Mouse (Mus musculus): ENCODE measurements around the gene Lamb3. TPM values are rescaled to one million over a fixed set of nuclear protein-coding genes. Genes with fewer than 3 reads are reported as not detected.

Lamb3 gene
- 0.76 and 2.3 TPM in 2 replicates for total RNA-seq (2021)
- long read RNA-seq, partial matches to known transcripts: 0 of 2 reads
- long read RNA-seq, other reads (novel, unspliced or antisense): 2 of 2 reads

DNA sequence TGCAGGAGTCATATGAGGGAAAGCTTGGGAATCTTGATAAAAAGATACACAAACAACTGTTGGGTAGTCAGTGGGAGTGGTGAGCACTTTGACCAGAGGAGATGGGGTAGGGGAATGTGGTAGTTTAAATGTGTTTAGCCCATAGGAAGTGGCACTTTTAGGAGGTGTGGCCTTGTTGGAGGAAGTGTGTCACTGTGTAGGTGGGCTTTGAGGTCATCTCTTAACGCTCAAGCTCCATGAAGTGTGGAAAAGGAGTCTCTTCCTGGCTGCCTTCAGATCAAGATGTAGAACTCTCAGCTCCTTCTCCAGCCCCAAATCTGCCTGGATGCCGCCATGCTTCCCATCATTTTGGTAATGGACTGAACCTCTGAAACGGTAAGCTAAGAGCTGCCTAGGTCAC is at the start of gene Lamb3:
Gene Lamb3 (plus strand): TSS at position 197 of the 400 bp plus-strand sequence.
- DNase-seq: no peak

DNA sequence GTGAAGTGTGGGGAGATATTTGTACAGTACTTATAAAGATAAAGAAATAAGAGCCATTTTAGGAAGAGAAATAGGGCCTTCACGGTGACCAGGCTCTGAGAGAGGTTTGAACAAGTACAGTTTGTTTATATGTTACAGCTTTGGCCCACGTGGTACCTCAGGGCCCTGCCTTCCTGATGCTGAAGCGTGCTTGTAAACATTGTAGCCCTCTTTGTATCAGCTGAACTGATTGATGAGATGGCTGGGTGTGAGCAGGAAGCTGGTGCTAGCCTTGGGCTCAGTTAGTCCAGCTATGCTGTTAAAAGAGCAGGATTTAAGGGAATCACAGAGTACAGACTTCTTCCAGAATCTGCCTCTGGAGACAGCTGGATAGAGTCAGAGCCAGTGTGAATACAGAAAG is 48.3 kb upstream of the Lamb3 start:
- no peak for DNase-seq

DNA sequence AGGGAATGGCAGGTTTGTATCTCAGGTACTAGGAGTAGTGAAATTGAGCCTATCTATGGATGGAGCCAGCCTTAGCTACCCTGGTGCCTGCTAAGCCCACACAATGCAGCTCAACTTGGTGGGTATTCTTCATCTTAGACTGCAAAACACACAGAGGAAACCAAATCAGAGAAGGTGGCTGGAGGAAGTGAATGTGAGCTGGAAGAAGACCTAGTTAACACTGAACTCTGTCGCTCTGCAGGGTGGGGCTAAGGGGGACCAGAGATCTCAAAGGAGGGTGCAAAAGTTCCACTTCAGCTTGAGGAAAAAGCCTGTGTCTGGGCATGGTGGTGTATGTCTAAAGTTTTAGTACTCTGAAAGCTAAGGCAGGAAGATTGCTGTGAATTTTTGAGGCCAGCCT is 47.9 kb upstream of the Lamb3 start:
- DNase-seq: no peak

DNA sequence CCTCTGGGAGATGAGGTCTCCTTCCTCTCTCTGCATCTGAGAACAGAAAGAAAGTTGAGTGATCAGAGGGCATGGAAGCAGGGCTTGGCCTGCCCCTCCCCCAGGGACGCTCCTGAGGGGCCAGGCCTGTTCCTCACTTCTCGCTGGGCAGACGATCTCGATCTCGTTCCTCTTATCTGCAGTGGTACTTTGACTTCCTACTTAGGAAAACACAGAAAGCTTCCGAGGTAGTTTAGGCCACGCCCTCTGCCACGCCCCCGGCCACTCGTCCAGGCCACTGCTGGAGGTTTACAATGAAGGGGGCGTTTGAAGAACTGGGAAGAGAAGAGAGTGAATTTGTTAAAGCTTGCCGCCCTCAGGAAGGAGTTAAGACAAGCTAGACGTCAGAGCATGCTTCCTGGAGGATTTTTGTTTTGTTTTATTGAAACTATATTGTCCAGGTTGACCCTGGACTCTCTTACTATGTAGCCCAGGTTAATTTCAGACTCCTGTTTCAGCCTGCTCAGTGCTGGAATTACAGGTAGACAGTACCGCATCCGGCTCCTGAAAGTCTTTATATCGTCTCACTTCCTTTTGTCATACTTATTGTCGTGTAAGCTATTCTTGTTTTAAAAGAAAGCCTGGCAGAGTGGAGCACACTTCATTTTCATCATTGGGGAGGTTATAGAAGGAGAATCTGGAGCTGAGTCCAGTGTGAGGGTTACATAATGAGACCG is 47.0 kb upstream of the Lamb3 start:
- peak; percentile 46 for DNase-seq

DNA sequence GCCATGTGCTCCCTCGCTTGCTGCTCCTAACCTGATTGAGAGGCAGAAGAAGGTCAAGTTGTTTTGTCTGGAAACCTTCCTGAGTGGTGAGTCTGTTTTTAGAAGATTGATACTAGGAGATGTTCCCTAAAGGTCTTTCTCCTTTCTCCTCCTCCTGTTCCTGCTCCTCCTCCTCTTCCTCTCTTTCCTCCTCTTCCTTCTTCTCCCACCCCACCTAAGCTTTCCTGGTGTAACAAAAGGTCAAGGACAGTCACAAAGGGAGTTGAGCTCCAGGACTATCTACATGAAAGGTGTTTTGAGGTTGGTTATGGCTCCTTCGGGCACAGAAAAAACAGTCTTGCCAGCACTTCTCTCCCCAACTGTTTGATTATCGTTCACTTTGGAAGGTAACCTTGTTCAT is 39.8 kb upstream of the Lamb3 start, which contains the start of gene A130010J15Rik:
Gene A130010J15Rik (plus strand): TSS at position 301 of the 400 bp plus-strand sequence.
- DNase-seq: no peak

DNA sequence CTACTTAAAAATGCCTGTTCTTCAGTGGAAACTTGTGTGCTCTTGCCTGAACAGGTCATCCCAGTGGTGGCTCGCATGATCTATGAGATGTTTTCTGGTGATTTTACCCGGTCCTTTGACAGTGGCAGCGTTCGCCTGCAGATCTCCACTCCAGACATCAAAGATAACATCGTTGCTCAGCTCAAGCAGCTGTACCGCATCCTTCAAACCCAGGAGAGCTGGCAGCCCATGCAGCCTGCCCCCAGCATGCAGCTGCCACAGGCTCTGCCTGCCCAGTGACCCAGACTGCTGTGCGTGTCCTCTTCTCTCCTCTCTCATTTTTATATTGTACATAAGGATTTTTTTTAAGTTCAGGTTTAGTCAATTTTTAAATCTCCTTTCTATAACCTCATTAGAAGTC is 38.3 kb upstream of the Lamb3 start:
- DNase-seq: no peak

DNA sequence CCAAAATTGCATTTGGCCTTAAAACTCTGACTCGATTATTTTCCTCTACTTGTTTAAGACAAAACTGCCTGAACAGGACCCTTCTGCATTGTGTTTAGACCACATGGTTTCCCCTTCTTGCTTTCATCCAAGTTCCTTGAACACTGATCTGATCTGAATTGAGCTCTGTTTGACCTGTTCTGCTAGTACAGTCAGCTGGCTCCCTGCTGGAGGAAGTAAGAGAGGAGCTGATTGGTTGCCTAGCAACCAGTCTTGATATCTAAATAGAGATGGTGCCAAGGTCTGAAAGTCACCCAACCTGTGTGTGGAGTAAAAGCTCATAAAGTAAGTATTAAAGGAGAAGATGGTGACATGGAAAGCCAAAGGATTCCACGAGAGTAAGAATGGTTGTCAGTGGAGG is 37.6 kb upstream of the Lamb3 start:
- no peak for DNase-seq

DNA sequence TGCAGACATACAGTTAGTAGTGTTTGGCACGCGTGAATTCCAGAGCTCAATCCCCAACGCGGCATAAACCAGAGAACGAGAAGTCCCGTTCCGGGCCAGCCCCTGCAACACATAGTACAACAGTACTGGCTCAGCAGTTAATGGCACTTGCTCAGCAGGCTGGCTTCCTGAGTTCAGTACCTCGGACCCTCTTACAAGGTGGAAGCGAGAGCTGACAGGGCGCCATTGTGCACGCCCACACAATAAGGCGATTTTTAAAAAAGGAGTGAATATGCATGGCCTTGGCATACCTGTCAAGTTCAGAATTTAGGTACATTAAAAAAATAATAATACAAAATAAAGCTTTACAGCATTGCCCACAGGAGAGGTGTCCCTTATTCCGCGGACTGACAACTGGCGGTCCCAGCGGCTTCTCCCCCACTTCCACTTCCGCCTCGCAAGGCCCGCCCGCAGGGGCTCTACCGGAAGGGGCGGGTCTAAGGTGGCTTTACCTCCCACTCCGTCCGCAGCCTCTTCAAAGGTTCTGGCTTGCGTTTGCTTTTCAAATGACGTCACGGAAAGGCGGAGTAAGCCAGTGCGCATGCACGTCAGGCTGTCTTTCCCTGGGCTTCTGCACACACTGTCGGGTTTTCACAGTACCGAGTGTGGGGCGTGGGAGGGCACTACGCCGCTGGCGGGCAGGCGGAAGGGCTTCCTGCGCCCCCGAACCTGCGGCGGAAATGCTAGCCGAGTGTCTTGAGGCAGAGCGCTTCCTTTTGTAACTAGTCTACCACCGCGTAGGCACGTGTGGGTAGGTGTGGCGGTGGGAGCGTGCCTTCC is 34.3 kb upstream of the Lamb3 start:
- DNase-seq: peak; percentile 92

DNA sequence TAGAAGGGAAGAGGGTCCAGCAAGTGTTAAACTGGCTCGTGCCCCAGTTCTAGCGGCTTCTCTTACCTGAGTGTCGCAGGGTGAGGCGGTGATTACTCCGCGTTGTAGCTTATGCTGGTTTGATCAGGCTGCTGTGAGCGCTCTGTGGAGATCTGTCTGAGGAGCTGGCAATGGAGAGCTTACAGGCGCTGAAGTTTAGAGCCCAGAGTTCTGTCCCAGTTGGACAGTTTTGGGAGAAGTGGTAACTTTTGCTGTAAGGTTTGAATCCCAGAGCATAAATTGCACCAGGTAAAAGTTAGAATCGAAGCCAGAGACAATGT is 33.7 kb upstream of the Lamb3 start:
- no peak for DNase-seq

DNA sequence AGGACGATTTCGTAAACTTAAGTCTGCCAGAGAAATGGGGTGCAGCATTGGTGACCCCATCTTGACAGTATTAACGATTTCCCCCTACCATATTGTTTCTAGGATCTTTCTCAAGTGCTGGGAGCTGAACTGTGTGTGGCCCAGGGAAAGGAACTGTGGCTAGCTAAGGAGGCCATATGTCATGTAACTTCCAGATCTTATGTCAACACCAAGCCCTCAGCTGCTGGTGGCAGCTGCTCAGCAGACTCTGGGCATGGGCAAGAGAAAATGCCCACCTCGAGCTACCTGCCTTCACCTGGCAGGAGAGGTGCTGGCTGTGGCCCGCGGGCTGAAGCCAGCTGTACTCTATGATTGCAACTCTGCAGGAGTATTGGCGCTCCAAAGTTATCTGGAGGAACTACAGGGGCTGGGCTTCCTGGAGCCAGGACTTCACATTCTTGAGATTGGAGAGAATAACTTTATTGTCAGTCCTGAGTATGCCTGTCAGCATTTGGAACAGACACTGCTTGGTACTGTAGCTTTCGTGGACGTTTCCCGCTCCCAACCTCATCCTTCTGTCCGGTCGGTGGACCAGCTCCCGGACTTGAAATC is 33.3 kb upstream of the Lamb3 start:
- no peak for DNase-seq

DNA sequence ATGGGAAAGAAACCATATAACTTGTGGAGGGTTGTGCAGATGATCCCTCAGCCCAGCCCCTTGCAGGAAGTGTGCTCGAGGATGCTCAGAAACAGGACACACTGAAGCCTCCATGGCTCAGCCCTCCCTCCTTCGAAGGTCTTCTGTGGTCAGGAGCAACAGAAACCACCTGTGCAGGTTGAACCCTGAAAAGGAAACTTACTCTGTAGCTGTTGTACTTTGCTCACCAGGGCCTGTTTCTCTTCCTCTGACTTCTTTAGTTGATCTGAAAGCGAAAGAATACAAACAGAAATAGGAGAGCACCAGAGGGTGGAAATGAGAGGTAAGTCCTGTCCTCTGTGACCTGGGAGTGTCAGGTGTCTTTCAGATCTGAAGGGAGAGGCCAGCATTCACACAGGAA is 26.4 kb upstream of the Lamb3 start:
- DNase-seq: no peak

DNA sequence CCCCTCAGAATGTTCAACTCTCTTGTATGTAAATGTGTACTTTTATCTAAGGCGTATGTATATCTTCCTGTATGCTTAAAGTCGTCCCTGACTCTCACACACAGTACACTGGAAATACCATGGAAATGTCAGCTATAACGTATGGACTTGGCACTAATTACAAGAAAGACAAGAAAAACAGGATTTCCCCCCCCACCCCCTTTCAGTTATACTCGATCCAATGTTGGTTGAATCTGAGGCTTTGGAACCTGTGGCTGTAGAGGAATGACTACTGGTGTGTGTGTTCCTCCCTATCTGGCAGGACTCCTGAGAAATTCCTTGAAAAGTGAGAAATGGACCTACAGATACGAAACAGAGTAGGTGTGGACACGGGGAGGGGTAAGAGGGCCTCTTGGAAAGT is 19.2 kb upstream of the Lamb3 start:
- DNase-seq: no peak

DNA sequence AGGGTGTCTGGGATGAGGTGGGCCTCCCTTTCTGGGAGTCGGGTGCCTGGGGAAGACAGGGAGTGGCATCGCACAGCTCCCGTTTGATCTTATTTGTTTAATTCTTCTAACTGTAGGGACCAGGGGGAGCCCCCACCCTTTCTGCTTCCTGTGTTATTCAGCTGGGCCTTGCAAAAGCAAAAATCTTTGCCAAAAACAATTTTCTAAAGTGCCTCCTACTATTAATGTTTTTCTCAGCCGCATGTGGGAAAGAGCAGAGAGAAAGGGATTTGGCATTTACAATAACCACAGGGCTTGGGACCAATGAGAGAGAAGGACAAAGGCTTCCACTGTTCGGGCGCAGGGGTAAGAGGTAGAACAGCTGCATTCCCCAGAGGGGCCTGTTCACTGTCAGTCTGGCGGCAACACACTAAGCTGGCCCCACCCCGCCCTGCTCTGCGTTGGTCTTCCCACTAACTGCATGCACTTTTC is 18.3 kb upstream of the Lamb3 start:
- no peak for DNase-seq

DNA sequence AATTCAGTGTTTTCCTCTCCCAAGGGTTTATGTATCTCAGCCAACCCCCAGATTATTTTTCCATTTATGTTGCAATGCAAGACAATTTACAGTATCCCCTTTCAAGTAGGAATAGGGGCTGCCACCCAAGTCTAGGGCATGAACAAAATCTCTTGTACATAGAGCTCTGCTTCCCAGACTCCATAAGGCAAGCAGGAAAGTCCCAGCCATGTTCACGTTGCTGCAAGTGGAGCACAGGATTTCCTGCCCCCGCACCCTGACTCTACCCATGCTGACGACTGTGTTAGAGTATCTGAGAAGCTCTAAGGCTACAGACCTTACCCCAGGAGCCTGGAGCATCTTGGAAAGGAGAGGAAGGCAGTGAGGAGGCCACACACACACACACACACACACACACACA is 17.7 kb upstream of the Lamb3 start:
- no peak for DNase-seq

DNA sequence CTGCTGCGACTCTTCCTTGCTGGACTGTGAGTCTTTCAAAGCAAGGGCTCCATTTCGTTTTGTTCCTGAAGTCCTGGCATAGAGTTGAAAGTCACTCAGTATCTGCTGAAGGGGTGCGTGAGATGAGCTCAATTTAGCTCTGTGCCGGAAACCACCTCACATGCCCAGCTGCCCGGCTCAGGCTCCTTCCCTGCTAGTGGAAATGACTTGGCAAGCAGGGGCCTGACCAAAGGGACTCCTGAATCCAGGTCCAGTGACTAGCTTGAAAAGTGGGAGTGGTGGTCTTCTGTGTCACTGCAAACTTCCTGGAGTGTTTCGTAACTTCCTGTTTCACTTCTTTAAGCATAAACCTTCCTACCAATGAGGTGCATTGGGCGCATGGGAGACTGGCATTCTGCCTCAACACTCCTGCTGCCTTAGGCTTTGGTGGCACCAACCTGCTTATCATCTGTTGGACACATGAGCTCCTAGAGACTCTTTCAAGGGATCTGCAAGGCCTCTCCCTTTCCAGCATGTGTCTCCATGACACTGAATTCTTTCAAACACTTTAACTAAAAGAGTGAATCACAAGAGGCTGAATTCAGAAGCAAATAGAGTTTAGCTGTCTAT is 15.7 kb upstream of the Lamb3 start:
- DNase-seq: no peak

DNA sequence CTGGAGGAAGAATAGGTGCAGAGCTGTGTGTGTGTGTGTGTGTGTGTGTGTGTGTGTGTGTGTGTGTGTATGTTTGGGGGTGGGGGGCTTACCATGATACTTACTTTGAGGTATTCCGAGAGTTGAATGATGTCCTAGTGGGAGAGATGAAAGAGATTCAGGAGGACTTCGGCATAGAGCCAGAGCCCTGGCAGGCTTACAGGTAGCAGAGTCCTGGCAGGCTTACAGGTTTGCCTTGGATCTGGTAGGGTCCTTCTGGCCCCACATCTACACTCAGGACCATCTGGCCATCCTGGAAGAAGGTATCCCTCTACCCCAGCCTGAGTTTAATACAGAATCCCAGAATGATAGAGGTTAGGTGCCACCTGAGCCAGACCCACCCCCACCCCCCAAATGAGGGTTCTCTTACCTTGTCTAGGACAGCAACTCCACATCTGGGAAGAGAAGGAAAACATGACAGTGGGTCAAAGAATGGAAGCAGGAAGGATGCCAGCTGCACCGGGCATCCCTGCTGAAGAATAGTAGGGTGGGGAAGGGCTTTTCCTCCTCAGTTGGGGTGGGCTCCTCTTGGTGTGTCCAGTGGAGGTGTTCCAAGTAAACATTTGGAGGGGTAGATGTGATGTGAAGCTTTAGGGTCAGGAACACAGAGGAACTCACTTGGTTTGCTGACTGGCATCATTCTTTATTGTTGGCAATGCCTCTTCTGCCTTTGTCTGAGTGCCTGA is 12.9 kb upstream of the Lamb3 start:
- DNase-seq: no peak

DNA sequence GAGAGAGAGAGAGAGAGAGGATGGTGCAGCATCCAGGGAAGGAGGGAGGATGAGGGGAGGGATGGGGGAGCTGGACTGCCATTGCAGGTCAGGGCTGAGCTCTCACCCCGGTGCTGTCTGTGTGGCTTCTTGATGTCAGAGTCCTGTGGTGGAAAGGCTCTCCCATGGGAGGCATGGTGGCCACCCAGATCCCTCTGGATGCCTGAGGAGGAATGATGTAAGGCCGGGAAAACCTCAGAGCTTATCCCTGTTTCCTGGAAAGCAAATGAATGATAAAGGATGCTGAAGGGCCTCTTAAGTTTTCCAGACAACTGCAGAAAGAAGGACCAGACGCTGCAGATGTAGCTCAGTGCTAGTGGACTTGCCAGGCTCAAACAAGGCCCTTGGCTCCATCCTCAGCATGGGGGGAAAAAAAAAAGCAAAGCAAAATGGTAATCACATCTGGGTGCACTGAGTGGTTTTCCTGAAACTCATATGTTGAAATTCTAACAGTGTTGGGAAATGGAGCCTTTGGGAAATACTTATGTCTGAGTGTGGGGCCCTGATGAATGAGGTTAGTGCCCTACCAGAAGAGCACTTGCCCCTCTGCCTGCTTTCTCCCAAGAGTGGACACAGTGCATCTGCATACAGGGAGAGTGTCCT is 12.2 kb upstream of the Lamb3 start:
- DNase-seq: no peak

DNA sequence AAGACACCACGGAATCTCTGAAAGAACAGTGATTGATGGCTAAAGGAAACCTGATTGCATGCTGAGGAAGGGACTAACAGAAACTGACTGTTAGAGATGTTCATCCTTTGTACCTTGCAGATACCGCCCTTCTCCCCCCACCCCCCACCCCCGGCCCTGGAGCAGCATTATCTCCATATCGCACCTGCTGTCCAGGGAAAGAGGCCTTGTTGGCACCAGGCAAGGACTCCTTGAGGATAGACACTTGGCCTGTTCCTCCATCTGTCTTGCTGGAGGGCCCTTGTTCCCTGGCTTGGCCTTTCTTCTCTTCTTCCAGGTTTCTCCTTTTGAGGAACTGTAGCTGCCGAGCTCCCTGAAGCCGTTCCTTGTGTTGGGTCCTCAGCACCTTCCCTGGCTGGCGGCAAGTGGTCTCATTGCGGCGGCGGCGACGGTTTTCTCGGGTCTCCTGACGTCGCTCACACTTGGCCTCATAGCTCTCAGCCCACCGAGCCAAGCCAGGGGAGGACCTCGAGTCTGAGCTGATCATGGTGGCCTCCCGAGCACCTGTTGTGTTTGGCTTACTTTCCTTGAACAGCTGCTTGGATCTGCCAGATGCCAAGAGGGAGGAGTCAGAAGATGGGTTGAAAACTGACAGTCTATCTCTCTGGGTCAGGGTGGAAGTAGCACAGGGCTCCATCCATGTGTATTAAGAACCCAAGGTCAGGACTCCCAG is 9.8 kb upstream of the Lamb3 start:
- no peak for DNase-seq

DNA sequence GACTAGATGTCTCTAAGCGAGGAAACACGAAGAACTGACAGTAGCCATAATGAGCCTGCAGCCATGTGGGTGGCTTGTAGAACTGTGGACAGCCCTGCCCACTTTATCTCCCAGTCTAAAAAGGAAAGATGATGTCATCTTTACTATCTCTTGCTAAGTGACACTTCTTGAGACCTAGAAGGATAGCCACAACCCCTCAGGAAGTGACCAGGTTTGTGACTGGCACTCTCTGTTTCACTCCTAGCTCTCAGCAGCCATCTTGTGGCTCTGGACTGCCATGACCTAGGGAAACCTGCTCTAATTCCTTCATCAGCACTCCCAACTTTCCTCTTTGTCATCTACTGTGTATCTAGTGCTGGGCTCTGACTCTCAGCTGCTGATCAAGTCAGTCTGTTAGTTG is 9.2 kb upstream of the Lamb3 start:
- DNase-seq: no peak

DNA sequence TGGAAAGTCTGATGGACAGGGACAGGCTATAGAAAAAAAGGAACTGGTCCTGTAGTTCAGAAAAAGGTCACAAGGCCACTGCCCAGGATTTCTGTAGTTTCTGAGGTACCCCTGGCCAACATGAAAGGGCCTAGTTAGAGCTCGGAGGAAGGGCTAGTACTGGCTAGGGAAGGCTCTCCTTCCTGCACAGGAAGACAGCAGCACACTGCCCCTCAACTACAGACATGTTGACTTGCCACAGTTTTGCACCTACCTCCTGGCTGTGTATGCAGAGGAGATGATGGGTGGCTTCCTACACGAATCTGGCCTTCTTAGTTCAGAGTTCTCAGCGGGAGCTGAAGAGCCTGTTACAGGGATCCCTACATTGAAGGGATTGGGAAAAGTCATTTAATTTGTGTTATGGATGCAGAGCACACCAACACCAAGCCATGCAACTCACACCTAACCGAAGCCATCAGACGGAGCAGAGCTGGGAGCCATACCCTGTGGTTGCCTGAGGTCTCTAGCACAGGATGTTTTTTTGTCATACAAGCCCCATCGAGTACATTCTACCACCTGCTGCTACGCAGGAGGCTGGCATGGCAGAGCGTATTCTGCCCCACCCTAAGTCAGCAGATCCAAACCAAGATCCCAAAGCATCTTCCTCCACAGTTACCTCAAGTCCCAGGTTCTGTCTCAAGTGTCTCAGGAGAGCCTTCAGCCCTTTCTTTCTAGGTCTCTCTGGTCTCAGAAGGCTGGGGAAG is 6.7 kb upstream of the Lamb3 start:
- DNase-seq: no peak

Measured in adrenal gland, postnatal 25 days (tissue).